Mouse (Mus musculus) cerebellum, postnatal 4 days (tissue): ENCODE data around the gene Jam3.
A peak's percentile ranks its signal among the peaks of the same experiment; 100 is the strongest.

Experiments used
- DNase-seq, 2 experiments: peaks; one replicate each; pipeline ENCODE4 v3.0.0; 2022; ENCODE audit warnings: low spot score in 2 of 2, mixed read lengths in 1 of 2

Gene Jam3

DNA sequence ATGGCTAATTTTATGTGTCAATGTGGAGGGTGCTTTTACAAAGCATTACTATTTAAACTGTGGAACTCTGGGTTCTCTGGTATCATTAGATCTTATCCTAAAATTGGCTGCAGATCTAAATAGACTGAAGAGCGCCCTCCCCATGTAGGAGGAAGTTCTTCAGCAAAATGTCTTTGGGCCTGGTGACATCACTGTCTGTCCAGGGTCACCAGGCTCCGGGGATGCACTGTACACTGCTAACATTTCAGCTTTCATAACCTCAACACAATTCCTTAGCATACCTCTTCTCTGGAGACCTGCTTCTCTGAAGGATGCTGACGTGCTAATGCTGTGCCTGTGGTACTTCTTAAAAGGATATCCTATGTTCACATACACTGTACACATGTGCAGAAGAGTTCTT, 43.5 kb downstream of the Jam3 start:
- no peak for DNase-seq

DNA sequence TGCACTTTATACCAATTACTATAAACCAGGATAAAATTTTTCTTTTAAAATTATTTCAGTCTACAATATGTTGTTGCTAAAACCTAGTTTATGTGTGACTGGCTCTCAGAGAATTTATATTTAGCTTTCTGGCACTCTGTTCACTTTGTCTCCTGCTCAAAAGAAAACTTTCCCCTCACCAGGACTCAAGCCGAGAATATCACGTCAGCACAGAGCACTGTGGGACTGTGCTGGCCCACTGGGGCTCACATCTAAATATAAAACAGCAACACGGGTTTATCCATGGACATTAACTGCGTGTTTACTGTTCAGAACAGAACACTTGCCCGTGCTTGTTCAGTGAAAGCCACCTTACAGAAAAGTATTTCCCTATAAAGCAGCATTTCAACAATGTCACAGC, 44.5 kb downstream of the Jam3 start:
- no peak for DNase-seq

DNA sequence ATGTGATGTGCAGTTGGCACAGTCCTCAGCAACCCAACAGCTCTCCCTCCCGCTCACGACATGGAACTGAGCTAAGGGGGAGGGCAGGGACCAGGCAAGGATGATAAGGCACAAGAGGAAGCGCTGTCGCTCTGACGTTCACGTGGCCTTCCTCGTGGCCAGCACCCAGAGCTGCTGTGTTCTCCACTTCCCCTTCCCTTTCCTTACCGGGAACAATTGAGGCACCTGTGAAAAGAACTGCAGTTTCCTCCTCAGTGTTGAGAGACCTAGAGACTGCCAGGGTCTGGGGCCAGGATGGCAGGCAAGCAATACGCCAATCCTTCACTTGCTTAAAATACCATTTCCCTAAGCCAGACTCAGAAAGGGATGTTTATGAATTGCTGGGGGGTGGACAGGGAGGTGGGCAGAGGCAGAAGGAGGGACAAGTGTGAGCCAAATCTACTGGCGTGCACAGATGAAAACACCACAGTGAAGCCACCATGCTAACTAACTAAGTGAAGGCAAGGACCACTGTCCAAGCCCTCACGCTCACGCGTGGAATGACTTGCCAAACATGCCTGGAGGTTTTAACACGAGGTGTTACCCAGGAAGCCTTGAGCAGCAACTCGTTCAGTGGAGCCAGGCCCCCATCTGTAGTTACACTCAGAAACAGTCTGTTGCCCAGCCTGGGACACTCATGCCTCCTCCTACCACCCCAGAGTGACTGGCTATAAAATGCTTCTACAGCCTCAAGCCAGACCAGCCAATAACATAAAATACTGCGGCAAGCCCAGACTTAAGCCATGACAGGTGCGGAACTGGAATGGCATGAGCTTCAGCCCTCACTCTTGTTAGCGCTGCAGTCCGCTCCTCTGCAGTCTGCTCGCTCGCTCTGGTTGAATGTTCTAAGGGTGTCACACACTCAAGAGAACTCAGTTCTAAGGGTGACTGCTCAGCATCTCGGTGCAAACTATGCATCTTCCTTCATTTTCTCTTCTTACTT, 45.4 kb downstream of the Jam3 start:
- DNase-seq: no peak

DNA sequence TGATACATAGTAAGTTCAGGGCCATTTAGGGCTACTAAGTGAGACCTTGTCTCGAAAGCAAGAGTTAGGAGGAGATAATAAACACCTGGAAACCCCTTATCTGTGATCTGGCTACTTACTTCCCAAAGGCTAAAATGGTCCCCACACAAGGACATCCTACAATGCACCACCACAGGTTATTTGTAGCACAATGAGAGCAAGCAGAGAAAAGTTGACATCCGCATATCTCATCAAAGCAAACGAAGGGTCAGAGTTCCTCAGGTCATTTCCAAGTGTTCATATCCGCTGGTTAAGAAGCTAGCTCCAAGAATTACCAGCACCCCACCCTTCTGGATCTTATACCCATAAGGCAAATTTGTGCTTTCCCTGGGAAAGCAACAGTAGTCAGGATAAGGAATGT, 46.8 kb downstream of the Jam3 start:
- DNase-seq: no peak

DNA sequence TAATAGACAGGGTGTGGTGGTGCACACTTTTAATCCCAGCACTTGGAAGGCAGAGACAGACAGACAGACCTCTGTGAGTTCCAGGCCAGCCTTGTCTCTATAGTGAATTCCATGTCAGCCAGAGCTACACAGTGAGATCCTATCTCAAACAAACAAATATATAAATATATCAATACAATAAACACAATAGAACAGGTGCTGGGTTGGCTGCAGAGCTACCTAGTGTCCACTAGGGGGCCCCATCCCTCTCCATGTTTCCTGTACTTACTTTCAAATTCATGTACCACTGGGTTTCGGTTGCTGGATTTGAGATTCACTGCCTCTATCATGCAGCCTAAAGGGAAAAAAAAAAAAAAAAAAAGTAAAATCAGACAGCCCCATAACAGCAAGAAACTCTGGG, 49.1 kb downstream of the Jam3 start:
- DNase-seq: peak in 1 of 2 experiments; percentile 46

DNA sequence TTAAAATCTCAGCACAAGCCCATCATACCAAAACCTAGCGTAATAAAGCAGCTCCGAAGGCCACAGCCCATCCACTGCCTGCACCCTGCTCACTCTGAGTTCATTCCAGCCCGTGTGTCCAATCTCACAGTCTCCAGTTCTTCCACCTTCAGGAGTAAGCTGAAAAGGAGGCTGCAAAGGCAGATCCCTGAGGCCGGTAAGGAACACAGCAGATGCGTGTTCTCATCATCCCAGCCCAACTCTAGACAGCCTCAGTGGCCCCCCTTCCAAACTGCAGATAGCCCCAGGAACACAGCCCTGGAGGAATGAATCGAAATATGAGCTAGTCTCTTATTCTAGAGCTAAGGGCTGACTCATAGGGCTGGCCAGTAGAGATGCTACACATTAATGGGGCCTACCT, 53.8 kb downstream of the Jam3 start:
- DNase-seq: no peak

DNA sequence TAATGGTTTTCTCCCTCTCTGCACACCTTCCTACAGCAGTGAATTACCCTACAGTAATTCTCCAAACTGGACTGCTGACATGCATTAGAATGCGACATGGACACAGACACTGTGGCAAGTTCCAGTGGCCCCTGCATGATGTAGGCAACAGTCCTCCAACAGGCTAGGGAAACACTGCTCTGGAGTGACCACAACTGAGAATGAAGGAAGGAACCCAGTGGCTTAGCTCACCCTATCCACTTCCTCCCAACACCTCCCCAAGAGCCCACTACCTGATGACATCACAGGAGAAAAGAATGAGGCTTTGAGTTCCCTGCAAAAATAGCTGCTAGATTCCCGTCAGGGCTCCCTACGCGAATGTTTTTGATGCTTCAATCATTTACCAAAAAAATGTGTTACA, 55.7 kb downstream of the Jam3 start:
- DNase-seq: no peak

DNA sequence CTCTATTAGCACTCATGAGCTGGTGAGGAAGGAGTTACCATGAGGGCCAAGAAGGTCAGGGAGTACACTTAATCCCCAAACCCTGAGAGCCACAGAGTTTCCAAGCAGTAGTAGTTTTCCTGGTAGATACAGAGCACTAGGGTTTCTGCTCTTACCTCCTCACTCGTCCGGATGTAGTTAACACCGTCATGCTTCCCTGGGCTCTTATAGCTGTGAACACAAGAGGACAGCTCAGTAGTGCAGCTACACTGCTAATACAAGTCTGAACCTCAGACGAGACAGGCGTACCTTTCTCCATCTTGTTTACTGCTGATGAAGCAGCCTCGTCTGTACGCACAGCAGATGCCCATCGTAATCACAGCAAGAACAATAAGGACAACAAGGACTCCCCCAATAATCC, 56.7 kb downstream of the Jam3 start:
- DNase-seq: no peak

DNA sequence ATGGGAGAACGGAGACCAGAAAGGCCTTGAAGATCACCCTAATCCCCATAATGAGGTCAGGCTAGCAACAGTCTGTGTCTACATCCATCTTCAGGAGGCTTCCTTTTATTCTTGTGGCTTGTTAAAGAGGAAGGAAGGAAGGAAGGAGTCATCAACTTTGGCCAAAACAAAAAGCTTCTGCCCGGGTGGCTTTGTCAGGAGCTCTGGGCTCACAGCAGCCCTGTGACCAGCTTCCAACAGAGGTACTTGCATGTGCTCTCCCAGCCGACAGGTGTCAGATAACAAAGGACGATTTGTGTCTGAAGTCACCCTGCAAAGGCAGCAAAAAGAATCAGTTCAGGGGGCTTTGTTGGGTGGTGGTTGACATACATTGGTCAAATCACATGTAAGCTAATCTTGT, 57.1 kb downstream of the Jam3 start:
- no peak for DNase-seq

DNA sequence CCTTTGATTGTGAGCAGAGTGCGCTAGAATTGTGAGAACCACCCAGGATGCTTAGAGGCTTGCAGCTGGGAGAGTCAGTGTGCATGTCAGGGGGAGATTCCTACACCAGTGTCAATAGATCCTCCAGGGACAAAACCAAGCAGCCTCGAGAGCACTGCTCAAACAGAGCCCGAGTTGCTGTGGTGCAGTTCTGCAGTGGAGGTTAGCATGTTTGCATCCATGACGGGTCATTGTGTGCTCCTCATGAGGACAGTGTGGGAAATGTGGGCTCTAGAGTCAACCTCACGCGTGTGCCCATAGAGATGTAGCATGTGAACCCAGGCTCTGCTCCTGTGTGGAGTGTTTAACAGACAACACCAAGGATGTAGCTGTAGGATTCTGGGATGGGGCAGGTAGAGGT, 62.3 kb downstream of the Jam3 start:
- no peak for DNase-seq

DNA sequence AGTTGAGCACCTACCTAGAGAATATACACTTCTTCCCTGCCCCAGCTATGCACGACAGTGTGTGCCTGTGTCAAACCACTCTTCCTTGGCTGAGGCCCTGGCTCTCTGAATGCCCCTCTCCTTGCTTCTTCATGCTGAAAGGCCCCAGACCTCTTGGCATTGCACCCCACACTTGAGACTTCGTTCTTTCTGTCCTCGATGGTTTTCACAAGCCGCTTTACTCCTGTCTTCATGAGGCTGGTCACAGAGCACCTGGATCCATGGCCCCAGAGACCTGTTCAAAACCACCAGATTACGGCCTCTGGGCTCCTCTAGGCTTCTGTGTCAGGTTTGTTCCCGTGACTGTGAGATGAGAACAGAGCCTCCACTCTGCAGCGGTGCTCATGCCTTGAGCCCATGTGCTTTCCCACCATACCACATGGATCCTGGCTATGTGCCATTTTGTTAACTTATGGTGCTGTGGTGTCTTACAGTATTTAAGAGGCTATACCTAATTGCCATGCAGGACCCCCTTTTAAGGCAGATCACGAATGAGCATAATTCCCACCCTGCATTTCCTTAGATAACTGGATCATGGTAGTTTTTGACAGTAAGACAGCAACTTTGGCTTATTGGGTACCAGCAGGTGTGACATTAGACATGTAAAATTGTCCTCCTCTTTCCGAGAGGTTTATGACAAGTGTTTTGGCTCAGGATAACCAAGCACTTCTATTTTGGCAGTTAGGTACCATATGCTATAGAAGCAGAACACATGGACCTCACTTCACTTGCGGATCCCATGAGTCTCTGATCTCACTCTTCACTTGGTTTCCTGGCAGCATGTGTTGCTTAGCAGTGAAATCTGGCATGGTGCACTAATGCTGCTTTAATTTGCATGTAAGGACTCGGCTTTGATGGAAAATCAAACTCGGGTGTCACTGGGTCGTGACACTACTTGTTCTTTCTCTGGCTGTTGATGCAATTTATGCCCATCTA, 64.1 kb downstream of the Jam3 start:
- DNase-seq: no peak

DNA sequence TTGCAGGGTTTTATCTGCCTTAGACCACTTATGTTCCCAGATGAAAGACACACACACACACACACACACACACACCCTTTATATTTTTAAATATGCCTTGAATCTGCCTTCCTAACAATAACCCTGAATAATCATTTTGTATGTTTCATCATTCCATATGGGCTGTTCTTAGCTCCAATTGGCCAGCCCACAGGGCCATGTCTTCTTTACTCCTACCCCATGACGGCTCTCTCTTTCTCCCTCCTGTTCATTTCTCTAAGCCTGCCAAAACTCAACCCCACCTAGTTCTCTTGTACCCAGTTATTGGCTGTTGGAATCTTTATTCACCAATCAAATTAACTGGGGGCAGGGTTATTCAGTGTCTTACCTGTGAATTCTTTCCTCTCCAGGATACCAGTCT, 65.1 kb downstream of the Jam3 start:
- DNase-seq: no peak

DNA sequence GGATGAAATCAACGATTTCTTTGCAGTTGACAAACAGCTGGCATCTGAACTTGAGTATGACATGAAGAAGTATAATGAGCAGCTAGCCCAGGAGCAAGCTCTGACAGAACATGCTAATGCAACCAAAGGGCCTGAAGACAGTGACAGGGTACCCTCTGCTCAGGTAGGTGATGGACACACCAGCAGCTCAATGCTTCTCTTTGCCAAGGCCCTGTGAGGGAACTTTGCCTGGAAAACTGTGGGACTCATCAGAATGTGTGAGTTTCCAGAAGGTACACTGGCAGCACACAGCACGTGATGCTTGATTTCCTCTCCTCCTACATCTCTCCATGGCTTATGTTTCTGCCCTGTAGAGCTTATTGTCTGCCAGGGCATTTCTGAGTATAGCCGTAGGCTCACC, 67.8 kb downstream of the Jam3 start:
- no peak for DNase-seq

DNA sequence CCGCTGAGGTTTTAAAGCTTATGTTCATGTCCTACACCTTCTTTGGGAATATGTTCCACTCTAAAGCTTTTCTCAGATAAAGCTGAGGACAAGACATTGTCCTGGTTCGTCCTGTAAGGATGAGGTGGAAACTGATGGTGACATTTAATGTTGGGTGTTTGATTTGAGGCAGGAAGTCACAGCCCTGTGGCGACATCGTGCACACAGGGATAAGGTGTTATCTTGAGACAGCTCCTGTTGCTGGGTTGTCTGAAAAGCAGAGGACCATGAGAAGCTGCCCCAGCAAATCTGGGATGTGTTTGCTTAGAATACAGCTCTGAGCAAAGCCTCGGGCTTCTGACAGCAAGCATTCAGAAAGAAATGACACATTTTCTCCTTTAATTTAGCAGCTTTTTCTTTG, 69.0 kb downstream of the Jam3 start:
- no peak for DNase-seq

DNA sequence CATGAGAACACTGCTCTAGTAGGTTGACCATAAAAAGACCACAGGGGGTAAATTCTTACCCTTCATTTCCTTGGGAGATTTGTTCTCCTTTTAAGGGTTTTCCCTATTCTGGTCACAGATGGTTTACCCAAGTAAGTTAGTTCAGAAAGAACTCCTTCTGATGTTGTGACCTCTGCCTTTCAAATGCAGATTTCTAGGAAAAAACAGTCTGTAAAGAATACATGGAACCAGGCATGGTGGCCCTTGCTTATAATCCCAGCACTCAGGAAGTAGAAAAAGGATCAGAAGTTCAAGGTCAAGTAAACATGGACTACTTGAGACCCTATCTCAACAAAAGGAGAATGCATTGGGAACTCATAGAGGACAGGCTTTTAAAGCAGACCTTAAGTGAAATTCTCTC, 79.4 kb downstream of the Jam3 start:
- no peak for DNase-seq

DNA sequence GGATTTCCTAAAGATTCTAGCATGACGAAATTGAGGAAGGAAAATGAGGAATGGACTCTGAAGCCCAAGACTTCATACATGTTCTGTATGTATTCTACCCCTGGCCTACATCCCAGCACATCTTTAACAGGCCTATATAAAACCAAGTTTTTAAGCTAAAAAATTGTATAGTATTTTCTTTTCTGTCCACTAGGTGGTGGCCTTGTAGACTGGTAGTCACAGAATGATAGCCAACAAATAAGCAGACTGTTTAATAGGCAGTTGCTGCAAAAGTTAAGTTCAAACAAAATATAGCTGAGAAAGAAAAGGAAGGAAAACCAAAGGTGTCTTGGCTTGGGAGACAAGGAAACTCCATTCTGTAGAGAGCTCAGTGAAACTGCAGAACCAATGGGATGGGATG, 80.5 kb downstream of the Jam3 start:
- no peak for DNase-seq

DNA sequence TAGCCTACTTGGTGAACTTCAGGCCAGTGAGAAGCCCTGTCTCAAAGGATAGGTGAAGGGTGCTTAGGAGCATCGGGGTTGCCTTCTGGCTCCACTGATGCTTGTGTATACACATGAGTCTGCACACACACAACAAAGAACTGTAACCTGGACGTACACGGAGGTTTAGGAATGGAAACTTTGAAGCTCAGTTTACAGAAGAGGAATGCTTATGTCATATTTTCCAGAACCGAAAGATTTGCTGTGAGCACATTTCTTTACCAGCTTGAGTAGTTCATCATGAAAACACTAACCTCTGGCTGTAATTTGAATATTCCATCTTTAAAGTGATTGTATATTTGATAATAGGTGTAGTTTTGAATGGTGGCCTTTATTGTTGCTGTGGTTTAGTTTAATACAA, 84.3 kb downstream of the Jam3 start:
- no peak for DNase-seq

DNA sequence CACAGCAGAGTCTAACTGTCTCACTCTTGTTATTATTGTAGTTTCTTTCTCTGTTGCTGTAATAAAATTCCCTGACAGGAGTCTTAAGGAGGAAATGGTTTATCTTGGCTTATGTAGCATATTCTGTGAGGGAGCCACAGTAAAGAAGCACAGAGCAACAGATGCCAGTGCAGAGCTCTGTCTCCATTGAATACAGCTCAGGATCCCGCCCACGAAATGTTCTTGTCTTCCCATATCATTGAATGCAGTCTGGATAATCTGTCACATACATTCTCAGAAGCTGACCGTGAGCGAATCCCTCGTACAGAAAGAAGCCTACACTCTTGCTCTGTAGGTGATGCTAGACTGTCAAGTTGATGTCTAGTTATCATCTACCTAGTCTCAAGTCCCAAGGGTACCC, 96.9 kb downstream of the Jam3 start:
- DNase-seq: no peak

DNA sequence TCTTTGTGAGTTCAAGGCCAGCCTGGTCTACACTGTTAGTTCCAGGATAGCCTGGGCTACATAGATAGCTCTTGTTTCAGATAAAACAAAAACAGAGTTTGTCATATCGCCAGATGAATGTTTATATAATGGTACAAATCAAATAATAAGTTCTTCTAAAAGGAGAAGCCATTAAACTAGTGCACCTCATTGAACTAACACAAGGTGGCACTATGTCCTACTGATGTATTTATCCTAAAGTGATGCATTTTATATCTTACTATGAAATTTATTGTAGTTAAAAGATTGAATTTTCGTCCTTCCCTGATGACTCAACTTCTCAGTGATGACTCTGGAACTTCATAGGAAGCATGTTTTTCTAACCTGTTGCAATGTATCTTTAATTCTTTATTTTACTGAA, 105.7 kb downstream of the Jam3 start:
- DNase-seq: no peak
